Mouse (Mus musculus) olfactory bulb, adult 2 months (tissue): ENCODE data around the gene Trpm3.

Experiments
- CTCF ChIP-seq: fragments of 200-500 bp; IDR thresholded peaks from 2 replicates; pipeline ENCODE4 v1.5.1; 2012; ENCODE audit warnings: low read depth, mild to moderate bottlenecking, low read length, moderate library complexity; ENCODE audit not compliant: insufficient read depth
- POLR2A ChIP-seq: fragments of 200-500 bp; IDR thresholded peaks from 2 replicates; pipeline ENCODE4 v1.6.1; 2012; ENCODE audit warnings: mild to moderate bottlenecking, low read depth, low read length, moderate library complexity; ENCODE audit not compliant: insufficient read depth

GRCm38 (mm10) chr19:22953191-22953590 is 814.3 kb downstream of the Trpm3 start:
- TF ChIP-seq POLR2A (no peak), CTCF (no peak)
